Mouse (Mus musculus): ENCODE measurements around the gene Sephs2. TPM values are rescaled to one million over a fixed set of nuclear protein-coding genes. Genes with fewer than 3 reads are reported as not detected.

Gene Sephs2
- 100 to 1,000 TPM in 1 of 2 experiments, 10 to 100 TPM in 1; 92.8 to 115 TPM for total RNA-seq (2021)
- long read RNA-seq, experiment 1, transcript Sephs2-201 (1 exons, 2,177 nt): major isoform, 391 of 391 reads
- long read RNA-seq, experiment 1, partial matches to known transcripts: 0 of 391 reads
- long read RNA-seq, experiment 1, other reads (novel, unspliced or antisense): 0 of 391 reads
- long read RNA-seq, experiment 2, transcript Sephs2-201 (1 exons, 2,177 nt): major isoform, 444 of 444 reads
- long read RNA-seq, experiment 2, partial matches to known transcripts: 0 of 444 reads
- long read RNA-seq, experiment 2, other reads (novel, unspliced or antisense): 0 of 444 reads

- peak; percentile 81 to 83 for DNase-seq (ENCODE audit: low spot score in 2 of 2)
Measured at GRCm38 (mm10) chr7:127273925-127274789, at the start of gene Sephs2. Gene Sephs2 (minus strand): TSS chr7:127274055.

- DNase-seq (ENCODE audit: low spot score in 2 of 2): no peak
Measured at GRCm38 (mm10) chr7:127322085-127322484, 48.2 kb upstream of the Sephs2 start.

- no peak for DNase-seq (ENCODE audit: low spot score in 2 of 2)
Measured at GRCm38 (mm10) chr7:127321106-127321505, 47.3 kb upstream of the Sephs2 start.

- no peak for DNase-seq (ENCODE audit: low spot score in 2 of 2)
Measured at GRCm38 (mm10) chr7:127313912-127314311, 40.1 kb upstream of the Sephs2 start.

- DNase-seq (ENCODE audit: low spot score in 2 of 2): no peak
Measured at GRCm38 (mm10) chr7:127309951-127310350, 36.1 kb upstream of the Sephs2 start.

- peak in 1 of 2 experiments; percentile 20 for DNase-seq (ENCODE audit: low spot score in 2 of 2)
Measured at GRCm38 (mm10) chr7:127308887-127309286, 35.0 kb upstream of the Sephs2 start.

GRCm38 (mm10) chr7:127308431-127308830 lies 34.6 kb upstream of the Sephs2 start:
- no peak for DNase-seq (ENCODE audit: low spot score in 2 of 2)

GRCm38 (mm10) chr7:127297586-127298193 lies 23.8 kb upstream of the Sephs2 start:
- no peak for DNase-seq (ENCODE audit: low spot score in 2 of 2)

- DNase-seq (ENCODE audit: low spot score in 2 of 2): no peak
Measured at GRCm38 (mm10) chr7:127296786-127297555, 23.1 kb upstream of the Sephs2 start.

GRCm38 (mm10) chr7:127296098-127296497 lies 22.2 kb upstream of the Sephs2 start, which contains the start of gene Itgal:
Gene Itgal (plus strand): TSS chr7:127296260.
- no peak for DNase-seq (ENCODE audit: low spot score in 2 of 2)

- no peak for DNase-seq (ENCODE audit: low spot score in 2 of 2)
Measured at GRCm38 (mm10) chr7:127290142-127290541, 16.3 kb upstream of the Sephs2 start.

- DNase-seq (ENCODE audit: low spot score in 2 of 2): no peak
Measured at GRCm38 (mm10) chr7:127289306-127289705, 15.5 kb upstream of the Sephs2 start.

GRCm38 (mm10) chr7:127287940-127288339 lies 14.1 kb upstream of the Sephs2 start:
- no peak for DNase-seq (ENCODE audit: low spot score in 2 of 2)

GRCm38 (mm10) chr7:127285154-127285553 lies 11.3 kb upstream of the Sephs2 start:
- no peak for DNase-seq (ENCODE audit: low spot score in 2 of 2)

GRCm38 (mm10) chr7:127282190-127282589 lies 8.3 kb upstream of the Sephs2 start:
- no peak for DNase-seq (ENCODE audit: low spot score in 2 of 2)

GRCm38 (mm10) chr7:127281114-127281513 lies 7.3 kb upstream of the Sephs2 start:
- no peak for DNase-seq (ENCODE audit: low spot score in 2 of 2)

- DNase-seq (ENCODE audit: low spot score in 2 of 2): no peak
Measured at GRCm38 (mm10) chr7:127280092-127280491, 6.2 kb upstream of the Sephs2 start.

GRCm38 (mm10) chr7:127278311-127278710 lies 4.5 kb upstream of the Sephs2 start:
- DNase-seq (ENCODE audit: low spot score in 2 of 2): no peak

GRCm38 (mm10) chr7:127276519-127276961 lies 2.7 kb upstream of the Sephs2 start:
- DNase-seq (ENCODE audit: low spot score in 2 of 2): no peak

GRCm38 (mm10) chr7:127273118-127273923 lies 534 bp downstream of the Sephs2 start:
- no peak for DNase-seq (ENCODE audit: low spot score in 2 of 2)
